Mouse (Mus musculus): Measurements from ENCODE around the gene Caln1. TPM values are rescaled to one million over a fixed set of nuclear protein-coding genes. Genes with fewer than 3 reads are reported as not detected.

The Caln1 gene
- polyA plus RNA-seq, 1 experiment from 2014 or later, result 0.13 TPM

DNA sequence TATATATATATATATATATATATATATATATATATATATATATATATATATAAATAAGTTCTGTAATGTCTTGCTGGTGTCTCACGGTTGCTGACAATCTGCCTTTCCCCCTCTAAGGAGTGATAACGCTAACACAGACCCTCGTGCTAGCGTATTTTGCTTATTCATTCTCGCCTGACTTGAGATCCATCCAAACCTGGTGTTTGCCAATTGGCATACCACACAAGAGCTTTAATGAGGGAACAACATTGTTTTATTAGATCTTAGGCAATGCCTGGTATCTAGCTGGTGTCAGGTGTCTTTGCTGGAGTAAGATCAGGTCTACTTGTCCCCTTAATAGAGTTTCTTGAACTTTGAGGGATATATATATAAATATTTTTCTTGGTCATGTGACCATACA, 122.2 kb downstream of the Caln1 start:
- WGBS, result 92% methylated on average over 5 of the region's 5 CpGs
- no peak for DNase-seq (ENCODE audit: low spot score)

DNA sequence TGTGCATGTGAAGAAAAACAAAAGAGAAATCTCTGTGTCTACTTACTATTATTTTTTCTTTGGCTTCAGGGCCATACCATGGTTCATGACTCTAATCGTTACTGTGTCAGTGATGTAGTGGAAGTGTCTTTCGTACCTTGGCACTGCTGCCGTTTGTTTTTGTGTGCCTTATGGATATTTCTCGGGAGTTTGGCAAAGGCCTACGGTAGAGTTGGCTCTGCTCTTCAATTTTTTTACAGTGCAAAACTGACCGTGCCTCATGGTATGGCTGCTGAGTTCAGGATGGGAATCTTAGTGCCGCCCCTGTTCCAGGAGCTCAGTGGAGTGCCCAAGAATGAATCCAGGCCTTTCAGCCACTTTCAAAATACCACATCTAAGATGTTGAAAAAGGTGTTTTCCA, 123.0 kb downstream of the Caln1 start:
- Histone ChIP-seq H3K4me3 (no peak overlapping the region), H3K27me3 (ENCODE audit: low read depth, poor library complexity, severe bottlenecking) (no peaks in the 10 kb centered on the region), H3K4me1 (no peaks in the 10 kb centered on the region), H3K36me3 (no peaks in the 10 kb centered on the region), H3K27ac (no peak overlapping the region), H3K9me3 (replicated peaks) (no peaks in the 10 kb centered on the region)
- DNase-seq (ENCODE audit: low spot score), result no peak
- 89% methylated on average over 7 of the region's 7 CpGs for WGBS

More for the DNA sequence above, 122.2 kb downstream of the Caln1 start:
- no peak overlapping the region for H3K4me3 ChIP-seq
- H3K27ac ChIP-seq, result no peak overlapping the region
- H3K36me3 ChIP-seq, result no peaks in the 10 kb centered on the region
- no peaks in the 10 kb centered on the region for H3K4me1 ChIP-seq
- H3K9me3 ChIP-seq (replicated peaks), result no peaks in the 10 kb centered on the region
- no peaks in the 10 kb centered on the region for H3K27me3 ChIP-seq (ENCODE audit: low read depth, poor library complexity, severe bottlenecking)

DNA sequence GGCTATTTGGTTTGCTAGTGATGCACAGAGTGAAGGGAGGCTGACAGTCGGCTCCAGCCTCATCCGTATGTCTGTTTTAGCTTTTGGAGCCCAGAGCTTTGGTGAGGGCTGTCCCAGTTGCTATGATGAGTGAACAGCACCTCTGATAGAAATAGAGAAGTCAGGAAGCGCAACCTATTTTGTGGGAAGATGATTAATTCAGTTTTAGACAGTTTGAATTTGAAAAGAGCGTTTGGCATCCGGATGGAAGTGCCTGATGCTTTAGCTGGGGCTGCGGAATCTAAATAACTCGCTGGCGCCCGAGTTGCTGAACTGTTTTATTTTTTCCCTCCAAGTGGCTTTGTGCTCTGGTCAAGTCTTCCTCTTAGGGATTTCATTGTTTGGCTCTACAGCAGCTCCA, 133.3 kb downstream of the Caln1 start:
- no peak overlapping the region for H3K27ac ChIP-seq
- H3K9me3 ChIP-seq (replicated peaks), result no peaks in the 10 kb centered on the region
- no peaks in the 10 kb centered on the region for H3K27me3 ChIP-seq (ENCODE audit: low read depth, poor library complexity, severe bottlenecking)
- no peak overlapping the region for H3K4me3 ChIP-seq
- DNase-seq (ENCODE audit: low spot score), result no peak
- 86% methylated on average over 9 of the region's 9 CpGs for WGBS
- no peaks in the 10 kb centered on the region for H3K36me3 ChIP-seq
- no peaks in the 10 kb centered on the region for H3K4me1 ChIP-seq

DNA sequence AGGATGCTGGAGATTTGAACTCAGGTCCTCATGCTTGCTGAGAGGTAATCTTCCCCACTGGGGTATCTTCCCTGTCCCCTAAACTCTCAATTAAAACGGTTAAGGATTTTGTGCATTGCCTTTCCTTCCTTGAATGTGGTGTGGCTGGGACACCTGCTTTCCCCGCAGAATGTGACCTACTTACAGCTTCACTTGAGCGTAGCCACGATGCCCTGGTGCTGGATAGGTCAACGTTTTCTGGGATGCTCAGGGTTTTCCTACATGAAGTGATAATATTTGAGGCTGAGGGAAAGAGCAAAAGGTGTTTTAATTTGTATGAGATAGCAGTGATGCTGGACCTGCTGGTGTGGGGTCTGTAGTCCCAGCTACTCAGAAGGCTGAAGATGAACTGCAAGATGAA, 135.6 kb downstream of the Caln1 start:
- no peaks in the 10 kb centered on the region for H3K4me1 ChIP-seq
- H3K36me3 ChIP-seq, result no peaks in the 10 kb centered on the region
- DNase-seq (ENCODE audit: low spot score), result no peak
- no peaks in the 10 kb centered on the region for H3K9me3 ChIP-seq (replicated peaks)
- H3K27ac ChIP-seq, result no peak overlapping the region
- H3K27me3 ChIP-seq (ENCODE audit: low read depth, poor library complexity, severe bottlenecking), result no peaks in the 10 kb centered on the region
- no peak overlapping the region for H3K4me3 ChIP-seq
- 89% methylated on average over 5 of the region's 5 CpGs for WGBS

DNA sequence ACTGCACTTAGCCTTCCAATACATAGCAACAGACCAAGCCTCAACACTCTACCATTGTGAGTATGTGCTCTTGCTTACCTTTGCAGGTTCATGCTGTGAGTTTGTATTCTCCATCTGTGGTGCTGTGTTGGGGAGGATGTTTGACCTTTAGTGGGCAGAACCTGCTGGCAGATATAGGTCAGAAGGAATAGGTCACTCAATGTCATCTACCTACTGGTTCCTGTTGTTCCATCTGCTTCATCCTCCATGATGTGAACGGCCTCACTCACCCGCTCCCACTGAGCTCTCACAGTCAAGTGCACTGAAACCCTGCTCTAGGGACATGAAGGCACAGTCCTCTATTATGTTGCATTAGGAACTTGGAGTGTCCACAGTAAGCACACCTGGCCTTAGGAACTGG, 141.3 kb downstream of the Caln1 start:
- Histone ChIP-seq H3K27me3 (ENCODE audit: low read depth, poor library complexity, severe bottlenecking) (no peaks in the 10 kb centered on the region), H3K36me3 (no peaks in the 10 kb centered on the region), H3K9me3 (replicated peaks) (no peaks in the 10 kb centered on the region), H3K27ac (no peak overlapping the region), H3K4me1 (no peaks in the 10 kb centered on the region), H3K4me3 (no peak overlapping the region)
- no peak for DNase-seq (ENCODE audit: low spot score)
- 95% methylated on average over 2 of the region's 2 CpGs for WGBS

DNA sequence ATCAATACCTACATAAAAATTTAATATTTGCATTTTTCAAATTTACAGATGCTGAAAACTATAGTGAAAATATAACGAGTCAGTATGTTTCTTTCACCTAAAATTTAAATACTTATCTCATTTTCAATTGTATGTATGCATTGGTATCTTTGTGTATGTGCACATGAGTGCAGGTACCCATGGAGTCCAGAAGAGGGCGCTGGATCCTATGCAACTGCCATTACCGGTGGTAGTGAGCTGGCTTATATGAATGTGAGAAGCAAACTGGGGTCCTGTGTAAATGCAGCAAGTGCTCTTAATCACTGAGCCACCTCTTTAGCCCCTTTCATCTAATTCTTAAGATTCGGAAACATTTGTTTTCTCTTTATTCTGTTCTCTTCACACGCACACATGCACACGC, 146.1 kb downstream of the Caln1 start:
- Histone ChIP-seq H3K27ac (no peak overlapping the region), H3K36me3 (no peaks in the 10 kb centered on the region), H3K4me1 (no peaks in the 10 kb centered on the region), H3K9me3 (replicated peaks) (no peaks in the 10 kb centered on the region), H3K4me3 (no peak overlapping the region), H3K27me3 (ENCODE audit: low read depth, poor library complexity, severe bottlenecking) (no peaks in the 10 kb centered on the region)
- WGBS, result 78% methylated on average over 6 of the region's 6 CpGs
- DNase-seq (ENCODE audit: low spot score), result no peak

DNA sequence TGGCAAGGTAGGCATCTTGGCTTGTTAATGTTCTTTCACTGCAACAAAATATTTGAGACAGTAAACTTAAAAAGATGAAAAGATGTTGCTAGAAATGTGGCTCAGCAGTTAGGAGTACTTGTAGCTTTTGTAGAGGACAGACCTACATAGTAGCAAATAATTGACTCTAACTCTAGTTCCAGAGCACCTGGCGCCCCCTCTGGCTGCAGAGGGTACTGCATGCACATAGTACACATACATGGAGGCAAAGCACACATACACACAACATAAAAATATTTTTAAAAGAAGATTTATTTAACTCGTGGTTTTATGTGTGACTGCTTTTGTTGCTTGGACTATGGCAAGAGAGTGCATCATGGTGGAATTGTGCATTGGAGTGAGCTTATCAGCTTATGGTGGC, 151.3 kb downstream of the Caln1 start:
- 70% methylated on average over 2 of the region's 2 CpGs for WGBS
- no peak for DNase-seq (ENCODE audit: low spot score)
- H3K27me3 ChIP-seq (ENCODE audit: low read depth, poor library complexity, severe bottlenecking), result no peaks in the 10 kb centered on the region
- H3K4me1 ChIP-seq, result no peaks in the 10 kb centered on the region
- no peak overlapping the region for H3K27ac ChIP-seq
- H3K4me3 ChIP-seq, result no peak overlapping the region
- no peaks in the 10 kb centered on the region for H3K9me3 ChIP-seq (replicated peaks)
- H3K36me3 ChIP-seq, result no peaks in the 10 kb centered on the region

DNA sequence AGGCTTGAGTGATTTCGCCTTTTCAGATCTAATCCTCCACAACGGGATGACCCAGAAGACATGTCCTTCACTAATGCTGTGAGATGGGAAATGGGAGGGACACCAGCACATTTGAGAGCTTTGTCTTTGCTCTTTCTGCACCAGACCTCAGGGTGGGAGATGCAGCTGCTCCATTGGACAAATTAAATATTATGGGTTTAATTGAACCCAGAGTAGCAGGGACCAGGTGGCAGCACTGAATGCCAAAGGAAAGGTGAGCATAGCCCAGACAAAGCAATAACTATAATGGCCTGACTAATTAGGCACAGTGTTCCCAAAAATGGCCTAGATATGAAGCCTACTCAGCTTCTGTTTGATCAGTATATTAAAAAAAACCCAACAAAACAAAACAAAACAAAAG, 158.2 kb downstream of the Caln1 start:
- WGBS, result 93% methylated on average over 2 of the region's 2 CpGs
- Histone ChIP-seq H3K27me3 (ENCODE audit: low read depth, poor library complexity, severe bottlenecking) (no peaks in the 10 kb centered on the region), H3K27ac (no peak overlapping the region), H3K36me3 (no peaks in the 10 kb centered on the region), H3K4me3 (no peak overlapping the region), H3K4me1 (no peaks in the 10 kb centered on the region), H3K9me3 (replicated peaks) (no peaks in the 10 kb centered on the region)
- DNase-seq (ENCODE audit: low spot score), result no peak

DNA sequence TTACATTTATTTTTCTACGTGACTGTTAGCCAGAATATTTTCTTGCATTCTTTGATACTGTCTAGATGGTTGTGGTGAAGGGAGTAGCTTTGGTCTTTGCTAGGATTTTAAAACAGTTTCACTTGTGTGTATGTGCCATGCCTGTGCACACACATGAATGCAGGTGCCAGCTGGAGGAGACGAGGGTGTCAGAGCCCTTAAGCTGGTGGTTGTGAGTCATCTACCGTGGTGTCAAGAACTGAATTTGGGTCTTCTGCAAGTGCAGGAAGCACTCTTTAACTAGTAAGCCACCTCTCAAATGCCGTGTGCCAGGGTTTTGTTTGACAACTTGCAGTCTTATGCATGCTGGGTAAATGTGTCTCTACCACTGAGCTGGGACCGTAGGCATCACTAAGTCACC, 178.2 kb downstream of the Caln1 start:
- 88% methylated on average over 5 of the region's 5 CpGs for WGBS
- Histone ChIP-seq H3K27me3 (ENCODE audit: low read depth, poor library complexity, severe bottlenecking) (no peaks in the 10 kb centered on the region), H3K4me3 (no peak overlapping the region), H3K27ac (no peak overlapping the region), H3K9me3 (replicated peaks) (no peaks in the 10 kb centered on the region), H3K36me3 (no peaks in the 10 kb centered on the region), H3K4me1 (no peaks in the 10 kb centered on the region)
- no peak for DNase-seq (ENCODE audit: low spot score)

DNA sequence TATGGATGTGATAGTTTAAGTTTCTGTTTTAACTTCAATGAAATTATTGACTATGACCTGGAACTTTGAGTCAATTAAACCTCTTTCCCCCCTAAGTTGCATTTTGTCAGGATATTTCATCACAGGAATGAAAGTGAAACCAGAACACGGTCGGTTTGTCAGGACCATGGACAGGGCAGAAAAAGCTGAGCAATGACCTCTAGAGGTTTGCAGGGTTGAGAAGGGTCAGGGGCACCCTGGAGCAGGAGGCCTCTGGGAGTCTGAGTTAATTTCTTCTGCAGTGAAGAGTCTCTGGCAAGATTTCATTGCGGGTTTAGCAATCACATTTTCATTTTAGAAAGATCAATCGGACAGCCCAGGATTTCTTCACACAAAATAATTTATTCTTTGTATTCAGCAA, 184.7 kb downstream of the Caln1 start:
- H3K27me3 ChIP-seq (ENCODE audit: low read depth, poor library complexity, severe bottlenecking), result no peaks in the 10 kb centered on the region
- peak; percentile 33 for DNase-seq (ENCODE audit: low spot score)
- WGBS, result 55% methylated on average over 4 of the region's 4 CpGs
- H3K4me3 ChIP-seq, result no peak overlapping the region
- H3K4me1 ChIP-seq, result no peaks in the 10 kb centered on the region
- H3K36me3 ChIP-seq, result no peaks in the 10 kb centered on the region
- no peak overlapping the region for H3K27ac ChIP-seq
- H3K9me3 ChIP-seq (replicated peaks), result no peaks in the 10 kb centered on the region

DNA sequence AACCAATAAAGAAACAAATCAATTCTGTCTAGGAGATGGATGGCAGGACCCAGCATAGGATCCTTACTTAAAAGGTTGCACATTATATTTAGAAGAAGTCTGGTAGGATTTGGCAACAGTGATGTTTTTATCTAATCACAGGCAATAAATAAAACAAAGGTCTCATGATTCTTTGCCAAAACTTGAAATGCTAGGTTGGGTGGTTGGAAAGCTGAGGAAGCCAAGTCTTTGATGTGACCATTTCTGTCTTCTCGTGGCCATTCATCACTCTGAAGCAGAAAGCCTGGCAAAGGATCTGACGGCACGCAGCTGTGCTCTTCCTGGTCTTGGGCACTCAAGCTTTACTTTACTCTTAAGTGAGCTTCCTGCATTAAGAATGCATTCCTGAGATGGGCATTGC, 193.9 kb downstream of the Caln1 start:
- no peaks in the 10 kb centered on the region for H3K36me3 ChIP-seq
- H3K4me1 ChIP-seq, result no peaks in the 10 kb centered on the region
- H3K27me3 ChIP-seq (ENCODE audit: low read depth, poor library complexity, severe bottlenecking), result no peaks in the 10 kb centered on the region
- H3K27ac ChIP-seq, result no peak overlapping the region
- DNase-seq (ENCODE audit: low spot score), result no peak
- WGBS, result 63% methylated on average over 3 of the region's 3 CpGs
- no peak overlapping the region for H3K4me3 ChIP-seq
- no peaks in the 10 kb centered on the region for H3K9me3 ChIP-seq (replicated peaks)

DNA sequence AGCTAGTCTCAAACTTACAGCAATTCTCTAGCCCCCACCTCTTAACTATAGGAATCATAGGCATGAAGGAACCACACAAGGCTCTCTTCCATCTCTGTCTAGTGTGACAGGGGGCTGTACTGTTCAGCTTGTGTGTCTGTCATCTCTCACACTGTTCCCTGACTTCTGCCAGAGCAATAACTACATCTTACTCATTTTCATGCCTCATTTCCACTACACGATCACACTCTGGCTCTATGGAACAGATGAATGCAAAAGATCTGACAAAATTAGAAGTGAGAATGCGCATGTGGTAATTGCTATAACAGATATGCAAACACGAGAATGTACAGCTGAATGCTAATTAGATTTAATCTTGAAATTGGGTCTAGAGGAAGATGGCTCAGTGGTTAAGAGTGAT, 196.7 kb downstream of the Caln1 start:
- Histone ChIP-seq H3K4me3 (no peak overlapping the region), H3K36me3 (no peaks in the 10 kb centered on the region), H3K9me3 (replicated peaks) (no peaks in the 10 kb centered on the region), H3K27ac (no peak overlapping the region), H3K4me1 (no peaks in the 10 kb centered on the region), H3K27me3 (ENCODE audit: low read depth, poor library complexity, severe bottlenecking) (no peaks in the 10 kb centered on the region)
- DNase-seq (ENCODE audit: low spot score), result no peak
- 95% methylated on average over 3 of the region's 3 CpGs for WGBS

DNA sequence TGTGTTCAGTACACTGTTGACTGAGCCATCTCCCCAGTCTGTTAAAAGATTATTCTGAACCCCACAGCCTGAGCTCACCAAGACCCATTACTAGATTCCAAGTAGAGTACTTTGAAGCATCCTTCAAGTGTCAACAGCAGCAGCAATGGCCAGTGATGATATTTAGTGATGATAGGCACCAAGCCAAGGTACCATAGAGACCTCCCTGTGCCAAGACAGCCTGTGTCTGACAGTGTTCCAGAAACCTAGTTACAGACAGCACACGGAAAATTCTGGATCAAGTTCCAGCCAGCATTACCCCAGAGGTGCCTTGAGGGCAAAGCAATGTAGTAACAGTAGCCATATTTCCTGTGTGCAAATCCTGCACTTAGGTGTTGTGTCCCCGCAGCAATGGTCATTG, 208.3 kb downstream of the Caln1 start:
- H3K27ac ChIP-seq, result no peak overlapping the region
- H3K27me3 ChIP-seq (ENCODE audit: low read depth, poor library complexity, severe bottlenecking), result no peaks in the 10 kb centered on the region
- WGBS, result 90% methylated on average over 2 of the region's 2 CpGs
- H3K9me3 ChIP-seq (replicated peaks), result no peaks in the 10 kb centered on the region
- no peak overlapping the region for H3K4me3 ChIP-seq
- H3K4me1 ChIP-seq, result no peaks in the 10 kb centered on the region
- no peak for DNase-seq (ENCODE audit: low spot score)
- no peaks in the 10 kb centered on the region for H3K36me3 ChIP-seq

DNA sequence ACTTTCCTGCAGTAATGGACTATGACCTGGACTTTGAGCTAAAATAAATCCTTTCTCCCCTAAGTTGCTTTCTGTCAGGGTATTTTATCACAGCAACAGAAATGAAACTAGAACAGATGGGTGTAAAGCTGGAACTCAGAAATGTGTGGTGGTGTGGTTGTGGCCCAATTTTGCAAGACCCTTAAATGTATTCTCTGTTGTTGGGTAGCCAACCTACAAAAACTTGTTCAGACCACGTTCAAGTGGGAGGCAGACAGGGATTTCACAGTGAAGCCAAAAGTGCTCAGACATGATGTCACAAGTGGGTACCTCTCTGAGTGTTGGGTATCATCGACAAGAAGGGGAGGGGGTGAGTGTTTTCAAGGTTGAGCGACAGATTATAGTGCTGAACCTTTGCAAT, 214.8 kb downstream of the Caln1 start:
- no peaks in the 10 kb centered on the region for H3K4me1 ChIP-seq
- H3K9me3 ChIP-seq (replicated peaks), result 0 out of 2 replicates have a peak, but pooled peaks cover 2% of the 10 kb centered on the region
- no peak overlapping the region for H3K27ac ChIP-seq
- no peak overlapping the region for H3K4me3 ChIP-seq
- no peaks in the 10 kb centered on the region for H3K27me3 ChIP-seq (ENCODE audit: low read depth, poor library complexity, severe bottlenecking)
- DNase-seq (ENCODE audit: low spot score), result no peak
- WGBS, result 90% methylated on average over 3 of the region's 3 CpGs
- no peaks in the 10 kb centered on the region for H3K36me3 ChIP-seq
